Mouse (Mus musculus): Measurements from ENCODE around the gene Fth1. TPM values are rescaled to one million over a fixed set of nuclear protein-coding genes. Genes with fewer than 3 reads are reported as not detected.

The Fth1 gene
- total and polyA plus RNA-seq, 3 experiments = 303 to 2,849 (median 317) TPM

- H3K36me3 ChIP-seq (replicated peaks in 1 of 2; ENCODE audit: control insufficient read depth in 1 of 2, insufficient read depth in 1 of 2, low read length in 1 of 2) = no peaks in the 10 kb centered on the region
- no peak overlapping the region for H3K4me3 ChIP-seq (replicated peaks in 1 of 3; ENCODE audit: low read depth in 2 of 3, low read length in 2 of 3, poor library complexity in 1 of 3)
- dilution Hi-C loops (cut with MboI; ENCODE audit: extremely low pct_ligation_motif_present, extremely low pct_unique_long_range_greater_than_20kb, low sequenced_read_pairs) = no loop called here
- H3K9me3 ChIP-seq (replicated peaks; ENCODE audit: low read length) = peaks cover 4% of the 10 kb centered on the region
- no peak overlapping the region for H3K27ac ChIP-seq (ENCODE audit: insufficient read depth, low read depth)
- no peak overlapping the region for H3K9ac ChIP-seq (ENCODE audit: insufficient read depth, low read depth)
- H3K4me1 ChIP-seq (ENCODE audit: control insufficient read depth in 1 of 2, insufficient read depth in 2 of 2) = no peaks in the 10 kb centered on the region
- peaks cover 3% of the 10 kb centered on the region for H3K27me3 ChIP-seq (replicated peaks)
- no peak for TF ChIP-seq PAX5 (IDR thresholded peaks at IDR 0.05; ENCODE audit: low read length)
- no peak for TF ChIP-seq ZNF384 (IDR thresholded peaks at IDR 0.05; ENCODE audit: low read depth, low read length)
- TF ChIP-seq ZKSCAN1 (IDR thresholded peaks at IDR 0.05; ENCODE audit: borderline replicate concordance, low read depth, low read length) = no peak
- TF ChIP-seq RAD21 (IDR thresholded peaks at IDR 0.05; ENCODE audit: low read depth, low read length) = no peak
- TF ChIP-seq USF2 (conservative IDR thresholded peaks at IDR 0.05; ENCODE audit: low read depth, low read length) = no peak
- no peak overlapping the region for H3K4me2 ChIP-seq (ENCODE audit: insufficient read depth, low read depth, poor library complexity, severe bottlenecking)
- in situ Hi-C loops (cut with MboI; ENCODE audit: low pct_ligation_motif_present, low pct_unique_long_range_greater_than_20kb, low sequenced_read_pairs) = no loop called here
- no peak for DNase-seq (ENCODE audit: extremely low read depth)
- H3K79me2 ChIP-seq (replicated peaks; ENCODE audit: control insufficient read depth, extremely low read depth, insufficient read depth, poor library complexity, severe bottlenecking) = no peaks in the 10 kb centered on the region
These were observed 23.3 kb downstream of the Fth1 start for GRCm38 (mm10) chr19:10003696-10004095.

- Histone ChIP-seq H3K9me3 (replicated peaks; ENCODE audit: low read length) (no peaks in the 10 kb centered on the region), H3K27me3 (replicated peaks) (peaks cover 27% of the 10 kb centered on the region), H3K9ac (ENCODE audit: insufficient read depth, low read depth) (no peak overlapping the region), H3K79me2 (replicated peaks; ENCODE audit: control insufficient read depth, extremely low read depth, insufficient read depth, poor library complexity, severe bottlenecking) (no peaks in the 10 kb centered on the region), H3K27ac (ENCODE audit: insufficient read depth, low read depth) (no peak overlapping the region), H3K4me3 (replicated peaks in 1 of 3; ENCODE audit: low read depth in 2 of 3, low read length in 2 of 3, poor library complexity in 1 of 3) (no peak overlapping the region), H3K4me2 (ENCODE audit: insufficient read depth, low read depth, poor library complexity, severe bottlenecking) (no peak overlapping the region), H3K36me3 (replicated peaks in 1 of 2; ENCODE audit: control insufficient read depth in 1 of 2, insufficient read depth in 1 of 2, low read length in 1 of 2) (no peaks in the 10 kb centered on the region), H3K4me1 (ENCODE audit: control insufficient read depth in 1 of 2, insufficient read depth in 2 of 2) (no peaks in the 10 kb centered on the region)
- DNase-seq (ENCODE audit: extremely low read depth) = no peak
- no peak for TF ChIP-seq TBP (conservative IDR thresholded peaks at IDR 0.05; ENCODE audit: low read depth, low read length)
- no peak for TF ChIP-seq USF2 (conservative IDR thresholded peaks at IDR 0.05; ENCODE audit: low read depth, low read length)
- TF ChIP-seq JUN (IDR thresholded peaks at IDR 0.05; ENCODE audit: insufficient read depth, low read depth, low read length) = no peak
- TF ChIP-seq SMC3 (IDR thresholded peaks at IDR 0.05; ENCODE audit: low read depth, low read length) = no peak
- no peak for TF ChIP-seq PAX5 (IDR thresholded peaks at IDR 0.05; ENCODE audit: low read length)
- in situ Hi-C loops (cut with MboI; ENCODE audit: low pct_ligation_motif_present, low pct_unique_long_range_greater_than_20kb, low sequenced_read_pairs) = no loop called here
- dilution Hi-C loops (cut with MboI; ENCODE audit: extremely low pct_ligation_motif_present, extremely low pct_unique_long_range_greater_than_20kb, low sequenced_read_pairs) = no loop called here
These were observed 31.0 kb downstream of the Fth1 start for GRCm38 (mm10) chr19:10011408-10011807.

- H3K27me3 ChIP-seq (replicated peaks) = peaks cover 39% of the 10 kb centered on the region
- dilution Hi-C loops (cut with MboI; ENCODE audit: extremely low pct_ligation_motif_present, extremely low pct_unique_long_range_greater_than_20kb, low sequenced_read_pairs) (no loop called here), in situ Hi-C loops (cut with MboI; ENCODE audit: low pct_ligation_motif_present, low pct_unique_long_range_greater_than_20kb, low sequenced_read_pairs) (no loop called here)
- no peaks in the 10 kb centered on the region for H3K79me2 ChIP-seq (replicated peaks; ENCODE audit: control insufficient read depth, extremely low read depth, insufficient read depth, poor library complexity, severe bottlenecking)
- H3K4me1 ChIP-seq (ENCODE audit: control insufficient read depth in 1 of 2, insufficient read depth in 2 of 2) = peaks cover 0 to 1% of the 10 kb centered on the region in 2 experiments; a peak in 2 of 4 replicates
- H3K4me2 ChIP-seq (ENCODE audit: insufficient read depth, low read depth, poor library complexity, severe bottlenecking) = no peak overlapping the region
- H3K4me3 ChIP-seq (replicated peaks in 1 of 3; ENCODE audit: low read depth in 2 of 3, low read length in 2 of 3, poor library complexity in 1 of 3) = no peak overlapping the region
- TF ChIP-seq NRF1 (IDR thresholded peaks at IDR 0.05; ENCODE audit: low read depth, low read length) (no peak), ZKSCAN1 (IDR thresholded peaks at IDR 0.05; ENCODE audit: borderline replicate concordance, low read depth, low read length) (no peak), POLR2A (IDR thresholded peaks at IDR 0.05; ENCODE audit: low read depth, low read length) (no peak), CHD1 (IDR thresholded peaks at IDR 0.05; ENCODE audit: low read depth, low read length) (no peak), RAD21 (IDR thresholded peaks at IDR 0.05; ENCODE audit: low read depth, low read length) (no peak), MYC (IDR thresholded peaks at IDR 0.05; ENCODE audit: low read depth, low read length) (no peak), UBTF (IDR thresholded peaks at IDR 0.05; ENCODE audit: low read depth, low read length) (no peak), KAT2A (IDR thresholded peaks at IDR 0.05; ENCODE audit: insufficient replicate concordance, low read length) (no peak), ZNF384 (IDR thresholded peaks at IDR 0.05; ENCODE audit: low read depth, low read length) (no peak), JUND (conservative IDR thresholded peaks at IDR 0.05; ENCODE audit: low read depth, low read length) (no peak), USF2 (conservative IDR thresholded peaks at IDR 0.05; ENCODE audit: low read depth, low read length) (no peak), ETS1 (conservative IDR thresholded peaks at IDR 0.05; ENCODE audit: low read depth, low read length) (no peak)
- no peak overlapping the region for H3K27ac ChIP-seq (ENCODE audit: insufficient read depth, low read depth)
- no peaks in the 10 kb centered on the region for H3K9me3 ChIP-seq (replicated peaks; ENCODE audit: low read length)
- no peak for DNase-seq (ENCODE audit: extremely low read depth)
- H3K36me3 ChIP-seq (replicated peaks in 1 of 2; ENCODE audit: control insufficient read depth in 1 of 2, insufficient read depth in 1 of 2, low read length in 1 of 2) = no peaks in the 10 kb centered on the region
- H3K9ac ChIP-seq (ENCODE audit: insufficient read depth, low read depth) = no peak overlapping the region
These were observed 32.5 kb downstream of the Fth1 start for GRCm38 (mm10) chr19:10012827-10013278.

Data from CH12.LX (cell line).